Mouse (Mus musculus) thymus, postnatal 14 days (tissue): ENCODE measurements around the gene Pzp.

Experiments used
- DNase-seq: peaks from one replicate; pipeline ENCODE4 v3.0.0; 2021

The Pzp gene

GRCm38 (mm10) chr6:128436356-128437005 is 90.0 kb downstream of the Pzp start:
- DNase-seq, result no peak

- no peak for DNase-seq
Observed at GRCm38 (mm10) chr6:128435474-128435873, 91.0 kb downstream of the Pzp start.
